Mouse (Mus musculus) neural tube, embryonic 13.5 days (tissue): Measurements from ENCODE around the gene Sorcs1. TPM values are rescaled to one million over a fixed set of nuclear protein-coding genes. Genes with fewer than 3 reads are reported as not detected.
A peak's percentile ranks its signal among the peaks of the same experiment; 100 is the strongest.

Source experiments
- ATAC-seq: fragments of 200-750 bp; cut with Nextera tagmentation; 2 replicates; pipeline ENCODE4 v1.8.0; 2017; ENCODE audit warnings: low read depth, mild to moderate bottlenecking, moderate TSS enrichment, moderate library complexity
- H3K27ac ChIP-seq: fragments of 300-500 bp; sonication (generic); replicated peaks from 2 replicates; pipeline ENCODE4 v1.5.1; 2015; ENCODE audit warnings: moderate library complexity, mild to moderate bottlenecking, inconsistent platforms
- H3K27me3 ChIP-seq: fragments of 300-500 bp; sonication (generic); 2 replicates; pipeline ENCODE4 v1.6.1; 2015; ENCODE audit warnings: mild to moderate bottlenecking, inconsistent platforms
- H3K36me3 ChIP-seq: fragments of 300-500 bp; sonication (generic); 2 replicates; pipeline ENCODE4 v1.6.1; 2015; ENCODE audit warnings: mild to moderate bottlenecking, inconsistent platforms
- H3K4me1 ChIP-seq: fragments of 300-500 bp; sonication (generic); replicated peaks from 2 replicates; pipeline ENCODE4 v1.6.1; 2015; ENCODE audit warnings: inconsistent platforms
- H3K4me2 ChIP-seq: fragments of 300-500 bp; sonication (generic); 2 replicates; pipeline ENCODE4 v1.6.1; 2015; ENCODE audit warnings: inconsistent platforms, mild to moderate bottlenecking, moderate library complexity
- H3K4me3 ChIP-seq: fragments of 300-500 bp; sonication (generic); 2 replicates; pipeline ENCODE4 v1.5.1; 2015; ENCODE audit warnings: mild to moderate bottlenecking, inconsistent platforms
- H3K9ac ChIP-seq: fragments of 300-500 bp; sonication (generic); 2 replicates; pipeline ENCODE4 v1.6.1; 2015; ENCODE audit warnings: moderate library complexity, mild to moderate bottlenecking, inconsistent platforms
- H3K9me3 ChIP-seq: fragments of 300-500 bp; sonication (generic); 2 replicates; pipeline ENCODE4 v1.6.1; 2016; ENCODE audit warnings: inconsistent platforms
- WGBS: fragments of 180-500 bp; shearing (Covaris S2); methylation state at CpG from one replicate; pipeline ENCODE4 v1.1.7; 2015; 5-methylcytosine and 5-hydroxymethylcytosine counted together
- microRNA-seq: library from miRNA; unstranded; fragments of <30 nt; microRNA quantifications from one replicate; pipeline ENCODE4, GENCODE M21; 2016
- polyA plus RNA-seq: library from polyadenylated mRNA; unstranded; fragments of >200 nt; fragmentation: Nextera tagmentation; extraction: Ambion mirVana; gene quantifications from 2 replicates; pipeline ENCODE4 v1.2.1, GENCODE M21; 2015

Sorcs1 gene
- polyA plus RNA-seq, 1 experiment from 2014 or later, result 11.9 TPM

- Histone ChIP-seq H3K27me3 (peaks cover 5% of the 10 kb centered on the region; the same call in 1 of the 2 replicates), H3K36me3 (no peaks in the 10 kb centered on the region), H3K27ac (no peak overlapping the region), H3K9ac (no peak overlapping the region), H3K4me1 (peaks cover 11% of the 10 kb centered on the region; the same call in 1 of the 2 replicates), H3K4me3 (no peak overlapping the region), H3K9me3 (no peaks in the 10 kb centered on the region), H3K4me2 (no peak overlapping the region)
- 56% methylated on average over 21 of the region's 21 CpGs for WGBS
- peak; percentile 47; the same call in 1 of the 2 replicates for ATAC-seq
Observed at GRCm38 (mm10) chr19:50184901-50185623, 493.4 kb downstream of the Sorcs1 start.

GRCm38 (mm10) chr19:50178851-50179250, 499.6 kb downstream of the Sorcs1 start:
- 80% methylated on average over 4 of the region's 4 CpGs for WGBS
- no peak overlapping the region for H3K4me3 ChIP-seq

GRCm38 (mm10) chr19:50178151-50178550, 500.3 kb downstream of the Sorcs1 start:
- 95% methylated on average over 4 of the region's 4 CpGs for WGBS
- no peak overlapping the region for H3K9ac ChIP-seq
- H3K9me3 ChIP-seq, result no peaks in the 10 kb centered on the region
- H3K36me3 ChIP-seq, result no peaks in the 10 kb centered on the region; the same call in 1 of the 2 replicates
- no peak overlapping the region for H3K27ac ChIP-seq
- no peaks in the 10 kb centered on the region for H3K4me1 ChIP-seq
- no peaks in the 10 kb centered on the region for H3K27me3 ChIP-seq
- ATAC-seq, result no peak
- no peak overlapping the region for H3K4me3 ChIP-seq
- no peak overlapping the region for H3K4me2 ChIP-seq

More at GRCm38 (mm10) chr19:50178851-50179250, 499.6 kb downstream of the Sorcs1 start:
- Histone ChIP-seq H3K36me3 (no peaks in the 10 kb centered on the region; the same call in 1 of the 2 replicates), H3K4me2 (no peak overlapping the region), H3K27me3 (peaks cover 2% of the 10 kb centered on the region; the same call in 1 of the 2 replicates), H3K27ac (no peak overlapping the region), H3K4me1 (no peaks in the 10 kb centered on the region), H3K9me3 (no peaks in the 10 kb centered on the region), H3K9ac (no peak overlapping the region)
- no peak for ATAC-seq

- Histone ChIP-seq H3K27ac (no peak overlapping the region), H3K27me3 (no peaks in the 10 kb centered on the region), H3K36me3 (no peaks in the 10 kb centered on the region; the same call in none of the 2 replicates), H3K9me3 (no peaks in the 10 kb centered on the region), H3K4me3 (no peak overlapping the region), H3K4me2 (no peak overlapping the region), H3K4me1 (no peaks in the 10 kb centered on the region), H3K9ac (no peak overlapping the region)
- ATAC-seq, result no peak
- WGBS, result 72% methylated on average over 4 of the region's 4 CpGs
Observed at GRCm38 (mm10) chr19:50171849-50172248, 506.6 kb downstream of the Sorcs1 start.

GRCm38 (mm10) chr19:50151111-50151510, 527.3 kb downstream of the Sorcs1 start:
- H3K9me3 ChIP-seq, result no peaks in the 10 kb centered on the region
- H3K4me1 ChIP-seq, result no peaks in the 10 kb centered on the region; the same call in 1 of the 2 replicates
- no peaks in the 10 kb centered on the region for H3K36me3 ChIP-seq
- no peak overlapping the region for H3K4me3 ChIP-seq
- H3K4me2 ChIP-seq, result no peak overlapping the region
- H3K27ac ChIP-seq, result no peak overlapping the region
- WGBS, result 71% methylated on average over 6 of the region's 6 CpGs
- no peak overlapping the region for H3K9ac ChIP-seq
- no peaks in the 10 kb centered on the region for H3K27me3 ChIP-seq
- no peak for ATAC-seq

GRCm38 (mm10) chr19:50145919-50146318, 532.5 kb downstream of the Sorcs1 start:
- H3K4me3 ChIP-seq, result no peak overlapping the region
- H3K36me3 ChIP-seq, result no peaks in the 10 kb centered on the region
- H3K27me3 ChIP-seq, result no peaks in the 10 kb centered on the region
- H3K9ac ChIP-seq, result no peak overlapping the region
- H3K4me2 ChIP-seq, result no peak overlapping the region
- 42% methylated on average over 3 of the region's 3 CpGs for WGBS
- no peak overlapping the region for H3K27ac ChIP-seq
- ATAC-seq, result no peak
- H3K4me1 ChIP-seq, result no peaks in the 10 kb centered on the region; the same call in 1 of the 2 replicates
- no peaks in the 10 kb centered on the region for H3K9me3 ChIP-seq

- Histone ChIP-seq H3K27ac (no peak overlapping the region), H3K27me3 (no peaks in the 10 kb centered on the region), H3K4me2 (no peak overlapping the region), H3K9ac (no peak overlapping the region), H3K4me1 (no peaks in the 10 kb centered on the region; the same call in 1 of the 2 replicates), H3K4me3 (no peak overlapping the region), H3K36me3 (no peaks in the 10 kb centered on the region), H3K9me3 (no peaks in the 10 kb centered on the region)
- 62% methylated on average over 8 of the region's 8 CpGs for WGBS
- ATAC-seq, result no peak
Observed at GRCm38 (mm10) chr19:50141853-50142252, 536.6 kb downstream of the Sorcs1 start.

GRCm38 (mm10) chr19:50134656-50135055, 543.8 kb downstream of the Sorcs1 start:
- H3K9ac ChIP-seq, result no peak overlapping the region
- H3K27me3 ChIP-seq, result no peaks in the 10 kb centered on the region
- H3K27ac ChIP-seq, result no peak overlapping the region
- WGBS, result 86% methylated on average over 1 of the region's 1 CpGs
- no peak for ATAC-seq
- H3K9me3 ChIP-seq, result no peaks in the 10 kb centered on the region
- H3K4me2 ChIP-seq, result no peak overlapping the region
- no peak overlapping the region for H3K4me3 ChIP-seq
- no peaks in the 10 kb centered on the region for H3K36me3 ChIP-seq
- H3K4me1 ChIP-seq, result no peaks in the 10 kb centered on the region

GRCm38 (mm10) chr19:50105842-50106585, 572.4 kb downstream of the Sorcs1 start:
- Histone ChIP-seq H3K27ac (no peak overlapping the region), H3K4me2 (no peak overlapping the region), H3K4me3 (no peak overlapping the region), H3K9me3 (no peaks in the 10 kb centered on the region), H3K27me3 (no peaks in the 10 kb centered on the region), H3K36me3 (no peaks in the 10 kb centered on the region), H3K4me1 (0 out of 2 replicates have a peak, but pooled peaks cover 5% of the 10 kb centered on the region), H3K9ac (no peak overlapping the region)
- peak; percentile 61 for ATAC-seq
- WGBS, result 41% methylated on average over 4 of the region's 4 CpGs

Small RNA genes lying within 50 kb of the gene (microRNA-seq; reads per million reads assigned to microRNA genes)
- not detected for gene Gm27749
